Mouse (Mus musculus) cortical plate, adult 2 months (tissue): ENCODE measurements around the gene Dst.
"Not testable (repeated sequence)": the region's sequence is repeated elsewhere in the genome, so short reads cannot be mapped to it uniquely, and the experiment has no call there.

Experiments
- CTCF ChIP-seq: fragments of 200-500 bp; IDR thresholded peaks from 2 replicates; pipeline ENCODE4 v1.5.1; 2011; ENCODE audit warnings: mild to moderate bottlenecking, control low read depth, low read length; ENCODE audit not compliant: insufficient read depth; ENCODE audit errors: extremely low read depth
- POLR2A ChIP-seq: fragments of 200-500 bp; IDR thresholded peaks from 2 replicates; pipeline ENCODE4 v1.6.1; 2011; ENCODE audit warnings: mild to moderate bottlenecking, low read length, control low read depth; ENCODE audit not compliant: insufficient read depth; ENCODE audit errors: extremely low read depth

DNA sequence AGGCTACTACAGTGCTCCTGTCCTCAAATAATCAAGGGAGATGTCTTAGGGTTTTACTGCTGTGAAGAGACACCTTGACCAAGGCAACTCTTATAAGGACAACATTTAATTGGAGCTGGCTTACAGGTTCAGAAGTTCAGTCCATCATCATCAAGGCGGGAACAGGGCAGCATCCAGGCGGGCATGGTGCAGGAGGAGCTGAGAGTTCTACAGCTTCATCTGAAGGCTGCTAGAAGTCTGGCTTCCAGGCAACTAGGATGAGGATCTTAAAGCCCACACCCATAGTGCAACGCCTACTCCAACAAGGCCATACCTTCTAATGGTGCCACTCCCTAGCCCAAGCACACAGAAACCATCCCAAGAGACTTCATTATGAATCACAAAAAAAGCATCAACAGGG, 400.8 kb downstream of the Dst start:
- not testable (repeated sequence) for TF ChIP-seq CTCF, POLR2A
